Mouse (Mus musculus) lung, postnatal 0 days (tissue): ENCODE results near the gene Phf7.

Experiments used
- CTCF ChIP-seq: IDR thresholded peaks from 2 replicates; pipeline ENCODE4 v1.5.1; 2016; ENCODE audit warnings: antibody characterized with exemption, mild to moderate bottlenecking
- EP300 ChIP-seq: IDR thresholded peaks from 2 replicates; pipeline ENCODE4 v1.6.1; 2016; ENCODE audit warnings: antibody characterized with exemption, mild to moderate bottlenecking, control low read depth

DNA sequence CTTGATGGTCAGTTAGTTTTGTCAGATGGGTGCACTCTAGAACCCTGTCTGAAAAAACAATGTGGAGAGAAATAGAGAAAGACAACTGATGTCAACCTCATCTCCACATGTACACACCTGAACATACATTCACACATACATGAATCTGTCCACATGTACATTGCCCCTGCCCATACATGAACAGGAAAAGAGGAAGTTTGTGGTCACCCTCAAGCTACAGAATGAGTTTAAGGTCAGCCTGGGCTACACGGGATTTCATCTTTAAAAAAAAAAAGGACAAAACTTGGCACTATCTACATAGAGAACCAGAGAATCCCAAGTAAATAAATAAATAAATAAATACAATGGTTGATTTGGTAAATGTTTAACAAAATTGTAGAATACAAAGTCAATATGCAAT is 6.3 kb downstream of the Phf7 start:
- no peak for TF ChIP-seq CTCF
- TF ChIP-seq EP300: no peak
